Mouse (Mus musculus): Measurements from ENCODE around the gene Amigo3. TPM values are rescaled to one million over a fixed set of nuclear protein-coding genes. Genes with fewer than 3 reads are reported as not detected.

Gene Amigo3
- total RNA-seq, 1 experiment from 2014 or later: 4.4 TPM

DNA sequence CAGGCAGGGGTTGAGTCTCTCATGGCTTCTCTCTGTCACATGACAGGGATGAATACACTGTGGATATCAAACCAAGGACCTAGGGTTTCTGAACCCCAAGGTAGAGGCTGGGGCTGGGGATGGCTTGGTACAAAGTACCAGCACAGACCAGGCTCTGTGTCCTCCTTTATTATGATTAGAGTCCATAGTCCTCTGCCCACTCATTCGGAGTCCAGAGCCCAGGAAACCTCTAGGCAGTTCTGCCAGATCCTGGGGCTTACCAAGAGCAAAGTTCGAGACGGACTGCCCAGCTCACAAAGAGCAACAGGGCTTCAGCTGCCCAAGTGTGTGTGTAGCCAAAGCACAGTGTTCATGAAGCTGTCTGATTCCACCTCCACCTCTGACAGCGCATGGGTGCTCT lies 32.3 kb downstream of the Amigo3 start:
- no peak for DNase-seq

DNA sequence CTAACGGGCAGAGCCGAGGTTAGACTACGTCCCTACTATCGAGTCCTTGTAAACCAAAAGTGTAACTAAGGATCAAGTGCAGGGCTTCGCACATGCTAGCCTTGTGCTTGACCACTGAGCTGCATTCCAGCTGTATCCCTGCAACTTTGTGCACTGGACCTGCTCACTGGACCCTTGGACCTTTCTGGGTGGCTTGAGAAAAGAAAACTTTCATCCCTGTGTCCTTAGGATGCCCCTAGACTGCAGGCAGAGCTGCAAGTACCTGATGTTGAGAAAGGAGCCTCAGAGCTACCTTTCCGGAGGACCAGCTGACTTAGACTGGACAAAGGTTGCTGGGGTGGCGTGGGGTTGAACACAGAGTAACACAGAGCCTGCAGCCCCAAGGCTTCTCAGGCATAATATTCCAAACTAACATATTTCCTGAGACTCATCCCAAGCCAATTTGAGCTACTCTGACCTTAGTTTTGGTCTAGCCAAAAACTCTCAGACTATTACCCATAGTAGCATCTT lies 37.7 kb downstream of the Amigo3 start:
- DNase-seq: no peak

DNA sequence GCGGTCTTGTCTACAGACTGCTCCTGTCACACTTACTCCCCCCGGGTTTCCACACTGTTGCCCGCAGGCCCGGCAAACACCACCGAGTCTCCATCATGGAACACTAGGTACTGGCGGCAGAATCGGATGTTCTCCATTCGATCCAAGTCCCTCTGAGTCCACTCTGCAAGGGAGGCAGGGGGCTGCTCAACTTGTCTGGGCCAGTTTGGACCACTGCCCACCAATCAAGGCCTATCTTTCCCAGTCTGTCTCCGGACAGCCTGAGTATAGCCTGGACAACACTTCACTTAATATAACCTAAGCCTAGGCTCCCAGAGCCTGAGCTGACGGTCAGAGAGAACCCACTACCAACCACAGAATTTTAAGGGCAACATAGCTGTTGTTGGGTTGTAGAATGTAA lies 40.6 kb downstream of the Amigo3 start:
- DNase-seq: no peak

DNA sequence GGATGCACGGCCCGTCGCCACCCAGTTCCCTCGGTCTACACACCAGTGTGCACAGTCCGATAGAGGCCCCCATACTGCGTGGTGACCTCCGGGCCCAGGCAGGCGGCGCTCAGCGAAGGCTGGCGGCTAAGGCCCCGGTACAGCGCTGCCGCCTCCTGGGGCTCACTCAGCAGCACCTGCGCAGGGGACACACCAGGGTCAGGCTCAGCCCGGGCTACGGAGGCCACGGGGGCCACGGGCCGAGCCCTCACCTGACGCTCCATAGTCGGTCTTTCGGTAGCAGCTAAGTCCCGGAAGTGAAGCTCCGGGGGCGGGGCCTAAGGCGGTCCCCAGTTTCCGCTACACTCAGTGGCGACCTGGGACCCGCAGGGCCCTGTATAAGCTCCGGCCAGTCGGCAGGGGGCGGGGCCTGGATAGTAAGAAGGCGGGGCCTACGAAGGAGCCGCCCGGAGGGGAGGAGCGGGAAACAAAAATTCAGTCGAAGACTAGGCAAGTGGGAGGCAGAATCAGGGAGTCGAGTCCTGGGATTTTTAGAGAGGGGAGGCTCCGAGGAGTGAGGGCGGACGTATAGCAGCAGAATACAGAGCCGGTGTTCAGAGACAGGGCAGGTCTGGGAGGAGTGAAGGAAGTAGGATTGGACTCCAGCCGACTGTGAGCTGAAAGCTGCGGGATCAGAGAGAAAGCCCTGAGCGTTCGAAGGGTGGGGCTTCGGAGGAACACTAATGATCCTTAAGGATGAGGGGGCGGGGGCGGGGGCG lies 41.4 kb downstream of the Amigo3 start, which contains the start of gene Apeh:
Apeh (minus strand) TSS at position 423 of the 758 bp plus-strand sequence.
- peak; percentile 98 for DNase-seq

DNA sequence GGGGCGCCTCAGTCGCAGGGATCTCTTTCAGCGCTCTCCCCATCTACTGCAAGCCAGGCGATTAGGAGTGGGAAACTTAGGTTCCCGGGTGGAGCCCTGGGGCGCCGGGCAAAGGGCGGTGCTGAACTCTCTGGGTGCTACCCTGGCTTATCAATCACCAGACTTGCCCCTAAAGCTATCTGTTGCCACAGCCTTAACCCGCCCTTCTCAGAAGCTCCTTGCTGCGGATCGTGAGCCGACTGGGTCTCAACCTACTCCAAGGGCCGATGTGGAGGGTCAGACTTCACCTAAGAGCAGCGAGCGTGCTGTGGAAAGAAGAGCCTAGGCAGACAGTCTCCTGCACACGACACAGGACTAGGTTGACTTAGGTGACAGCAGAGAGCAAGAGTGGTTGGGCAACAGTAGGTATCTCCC lies 42.0 kb downstream of the Amigo3 start:
- DNase-seq: no peak

DNA sequence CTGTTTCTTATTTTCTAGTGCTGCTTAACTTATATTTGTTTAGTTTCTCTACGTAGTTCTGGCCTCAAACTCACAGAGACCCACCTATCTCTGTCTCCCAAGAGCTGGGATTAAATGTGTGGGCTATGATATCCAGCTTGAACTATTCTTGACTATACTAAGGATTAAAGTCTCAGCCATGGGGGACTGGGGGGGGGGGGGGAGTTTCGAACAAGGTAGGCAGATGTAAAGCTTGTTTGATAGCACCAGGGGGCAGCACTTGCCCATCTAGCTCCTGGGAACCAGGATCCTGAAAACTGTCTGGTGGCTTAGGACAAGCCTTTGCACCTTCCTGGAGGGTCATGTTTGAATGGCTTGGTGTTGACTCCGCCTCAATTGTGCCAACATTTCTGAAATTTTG lies 42.6 kb downstream of the Amigo3 start:
- peak; percentile 79 for DNase-seq

DNA sequence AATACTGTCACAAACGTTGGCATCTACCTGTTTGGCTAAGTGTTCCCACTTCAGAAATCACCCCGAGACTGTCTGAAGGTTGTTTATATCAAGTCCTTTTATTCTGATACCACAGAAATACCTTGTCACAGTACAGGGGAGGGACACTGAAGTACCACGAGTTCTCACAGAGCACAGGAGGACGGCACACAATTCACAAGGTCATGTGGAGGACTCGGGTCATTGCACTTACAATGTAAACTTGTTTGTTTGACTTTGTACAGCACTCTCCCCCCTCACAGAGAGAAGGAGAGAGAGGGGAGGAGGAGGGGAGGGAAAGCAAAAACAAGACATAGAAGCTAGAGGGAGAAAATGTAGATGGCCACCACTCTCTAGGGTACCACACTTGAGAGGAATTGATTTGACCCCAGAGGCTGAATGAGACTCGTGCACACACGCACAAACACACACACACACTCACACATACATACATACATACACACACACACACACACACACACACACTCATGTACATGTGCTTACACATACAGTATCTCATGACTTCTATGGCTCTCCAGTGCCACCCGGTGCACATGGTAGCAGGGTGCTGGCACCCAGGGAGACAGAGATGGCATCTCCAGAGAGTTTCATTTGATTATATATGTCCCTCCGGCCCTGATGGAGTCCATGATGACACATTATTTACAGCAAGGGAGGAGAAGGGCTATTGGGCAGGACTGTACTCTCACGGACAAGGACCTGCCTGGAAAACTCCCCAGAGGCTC lies 43.2 kb downstream of the Amigo3 start:
- no peak for DNase-seq

DNA sequence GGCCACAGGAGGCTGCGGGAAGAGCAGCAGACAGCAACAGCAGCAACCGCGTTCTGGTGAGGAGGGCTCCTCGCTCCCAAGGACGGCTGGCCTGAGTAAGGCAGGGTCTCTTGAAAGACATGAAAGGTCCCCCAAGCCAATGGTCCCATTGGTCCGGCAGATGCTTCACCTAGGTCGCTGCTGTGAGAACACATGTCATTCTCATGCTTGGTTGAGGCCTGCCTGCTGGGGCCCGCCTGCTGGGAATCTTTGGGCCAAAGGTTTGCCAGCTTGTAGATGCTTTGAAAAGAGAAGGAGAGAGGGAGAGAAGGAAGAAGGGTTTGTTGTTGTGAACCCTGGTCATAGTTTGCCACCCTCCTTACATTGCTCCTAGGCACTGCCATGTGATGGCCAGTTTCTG lies 46.7 kb downstream of the Amigo3 start:
- DNase-seq: no peak

DNA sequence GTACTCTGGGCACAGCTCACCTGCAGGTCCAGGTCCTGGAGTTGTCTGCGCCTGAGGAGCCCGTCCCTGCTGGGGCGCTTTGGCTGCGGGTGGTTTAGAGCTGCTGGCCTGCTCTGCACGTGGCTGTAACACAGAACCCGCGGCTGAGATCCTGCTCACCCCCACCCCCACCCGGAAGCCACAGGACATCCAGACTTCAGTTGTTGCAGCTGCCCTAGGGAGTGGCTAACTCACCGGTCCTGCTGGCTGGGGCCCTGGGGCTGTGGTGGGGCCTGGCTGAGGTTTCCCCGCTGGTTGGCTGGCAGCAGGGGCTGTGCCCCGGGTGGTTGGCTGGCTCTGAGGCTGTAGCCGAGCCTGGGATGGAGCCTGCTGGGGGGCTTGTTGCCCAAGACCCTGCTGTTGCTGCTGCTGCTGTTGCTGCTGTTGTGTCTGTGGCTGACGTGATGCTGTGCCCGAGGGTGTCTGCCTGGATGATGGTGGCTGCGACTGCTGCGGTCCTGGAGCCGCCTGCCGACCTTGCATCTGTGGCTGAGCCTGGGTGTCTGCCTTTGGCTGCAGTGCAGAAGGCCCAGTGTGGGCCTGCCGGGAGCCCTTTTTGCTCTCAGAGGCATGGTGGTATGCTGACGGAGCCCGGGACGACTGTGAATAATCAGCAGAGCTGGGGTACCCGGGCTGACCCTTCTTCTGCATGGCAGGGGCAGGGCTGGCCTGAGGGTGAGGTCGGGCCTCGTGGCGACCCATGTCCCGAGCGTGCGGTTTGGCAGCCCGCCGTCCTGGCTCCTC lies 52.0 kb downstream of the Amigo3 start:
- peak; percentile 38 for DNase-seq

Small RNA genes within 50 kb of the gene (microRNA-seq; reads per million reads assigned to microRNA genes)
- gene Gm47303: 0 reads per million in 2 experiments
- 0 reads per million in 2 experiments for gene Mir7088

Other genes with a start within 250 kb of the Amigo3 start
- gene Rbm6, start 179.9 kb upstream of the Amigo3 start, total RNA-seq (2021): 49.8 and 61.4 TPM in 2 replicates
- gene Mon1a, start 165.0 kb upstream of the Amigo3 start, total RNA-seq (2021): 12.3 and 14.0 TPM in 2 replicates
- gene Mst1r, start 146.3 kb upstream of the Amigo3 start, total RNA-seq (2021): 5.0 and 8.7 TPM in 2 replicates
- not detected in 2 replicates for gene Actl11, start 124.7 kb upstream of the Amigo3 start, total RNA-seq (2021)
- gene Camkv, start 117.5 kb upstream of the Amigo3 start, total RNA-seq (2021): 1.3 and 2.3 TPM in 2 replicates
- gene Traip, start 103.0 kb upstream of the Amigo3 start, total RNA-seq (2021): 3.7 and 5.7 TPM in 2 replicates
- gene Uba7, start 77.7 kb upstream of the Amigo3 start, total RNA-seq (2021): 15.2 and 20.9 TPM in 2 replicates
- 0.52 and 0.90 TPM in 2 replicates for gene Gm20661, start 70.1 kb upstream of the Amigo3 start, total RNA-seq (2021)
- 12.5 and 15.3 TPM in 2 replicates for gene Inka1, start 67.3 kb upstream of the Amigo3 start, total RNA-seq (2021)
- 1.1 and 3.2 TPM in 2 replicates for gene Cdhr4, start 60.7 kb upstream of the Amigo3 start, total RNA-seq (2021)
- 0.19 TPM in 1 of 2 replicates, not detected in the other for gene Gm20662, start 56.8 kb upstream of the Amigo3 start, total RNA-seq (2021)
- 92.7 and 106 TPM in 2 replicates for gene Ip6k1, start 50.7 kb upstream of the Amigo3 start, total RNA-seq (2021)
- gene Gmppb, start 3.9 kb upstream of the Amigo3 start, total RNA-seq (2021): 20.2 and 20.9 TPM in 2 replicates
- 1.4 and 20.2 TPM in 2 replicates for gene Mst1, start 27.3 kb downstream of the Amigo3 start, total RNA-seq (2021)
- 54.2 and 66.6 TPM in 2 replicates for gene Rnf123, start 30.2 kb downstream of the Amigo3 start, total RNA-seq (2021)
- 76.2 and 76.5 TPM in 2 replicates for gene Apeh, start 41.4 kb downstream of the Amigo3 start, total RNA-seq (2021)
- gene Bsn, start 137.2 kb downstream of the Amigo3 start, total RNA-seq (2021): 2.9 TPM in 2 replicates
- gene Dag1, start 210.8 kb downstream of the Amigo3 start, total RNA-seq (2021): 156 and 176 TPM in 2 replicates
- gene Nicn1, start 237.3 kb downstream of the Amigo3 start, total RNA-seq (2021): 16.9 and 21.2 TPM in 2 replicates
- 6.8 and 13.2 TPM in 2 replicates for gene Amt, start 243.7 kb downstream of the Amigo3 start, total RNA-seq (2021)

Data from adrenal gland, postnatal 14 days (tissue).